Mouse (Mus musculus) limb, embryonic 12.5 days (tissue): ENCODE data around the gene Sla2. TPM values are rescaled to one million over a fixed set of nuclear protein-coding genes. Genes with fewer than 3 reads are reported as not detected.

Experiments
- ATAC-seq: fragments of 200-750 bp; cut with Nextera tagmentation; 2 replicates; pipeline ENCODE4 v1.8.0; 2017; ENCODE audit warnings: low read depth, moderate TSS enrichment; ENCODE audit not compliant: insufficient number of reproducible peaks, insufficient read depth, low FRiP score, low TSS enrichment
- H3K27ac ChIP-seq: fragments of 300-500 bp; sonication (generic); 2 replicates; pipeline ENCODE4 v1.5.1; 2016; ENCODE audit warnings: mild to moderate bottlenecking, moderate library complexity
- H3K27me3 ChIP-seq: fragments of 300-500 bp; sonication (generic); 2 replicates; pipeline ENCODE4 v1.6.1; 2016; ENCODE audit warnings: mild to moderate bottlenecking, moderate library complexity
- H3K36me3 ChIP-seq: fragments of 300-500 bp; sonication (generic); 2 replicates; pipeline ENCODE4 v1.6.1; 2016; ENCODE audit warnings: mild to moderate bottlenecking, moderate library complexity
- H3K4me1 ChIP-seq: fragments of 300-500 bp; sonication (generic); replicated peaks from 2 replicates; pipeline ENCODE4 v1.6.1; 2016
- H3K4me2 ChIP-seq: fragments of 300-500 bp; sonication (generic); 2 replicates; pipeline ENCODE4 v1.6.1; 2016; ENCODE audit warnings: mild to moderate bottlenecking, moderate library complexity
- H3K4me3 ChIP-seq: fragments of 300-500 bp; sonication (generic); replicated peaks from 2 replicates; pipeline ENCODE4 v1.5.1; 2016; ENCODE audit warnings: mild to moderate bottlenecking
- H3K9ac ChIP-seq: fragments of 300-500 bp; sonication (generic); replicated peaks from 2 replicates; pipeline ENCODE4 v1.6.1; 2016; ENCODE audit warnings: mild to moderate bottlenecking, moderate library complexity
- H3K9me3 ChIP-seq: fragments of 300-500 bp; sonication (generic); 2 replicates; pipeline ENCODE4 v1.6.1; 2016; ENCODE audit warnings: mild to moderate bottlenecking, moderate library complexity
- WGBS: fragments of 180-500 bp; shearing (Covaris S2); methylation state at CpG from one replicate; pipeline ENCODE4 v1.1.7; 2016; 5-methylcytosine and 5-hydroxymethylcytosine counted together
- polyA plus RNA-seq: library from polyadenylated mRNA; unstranded; fragments of >200 nt; fragmentation: Nextera tagmentation; extraction: Ambion mirVana; gene quantifications from 2 replicates; pipeline ENCODE4 v1.2.1, GENCODE M21; 2016

Gene Sla2
- polyA plus RNA-seq, 1 experiment from 2014 or later, result 0.76 TPM

DNA sequence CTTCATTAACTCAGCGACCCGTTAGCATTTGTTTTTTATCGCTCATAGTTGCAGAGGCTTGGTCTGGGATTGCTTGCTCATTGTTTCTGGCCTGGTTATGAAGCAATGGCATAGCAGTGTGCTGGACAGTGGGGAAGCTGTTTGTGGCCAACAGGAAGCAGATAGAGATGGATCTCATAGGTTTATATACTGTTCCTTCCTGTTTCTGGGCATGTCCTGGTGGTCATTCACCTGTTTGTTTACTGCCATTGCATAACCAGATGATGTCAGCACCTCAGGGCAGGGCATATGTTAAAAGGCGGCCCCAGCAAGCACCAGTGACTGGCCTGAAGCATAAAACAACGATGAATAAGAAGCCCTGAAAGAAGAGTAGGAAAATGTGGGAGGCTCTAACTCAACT, 36.5 kb downstream of the Sla2 start:
- peaks cover 89% of the 10 kb centered on the region for H3K36me3 ChIP-seq
- H3K9me3 ChIP-seq, result no peaks in the 10 kb centered on the region
- no peak overlapping the region for H3K4me2 ChIP-seq
- peaks cover 19% of the 10 kb centered on the region for H3K4me1 ChIP-seq
- H3K27ac ChIP-seq, result no peak overlapping the region
- no peak overlapping the region for H3K9ac ChIP-seq
- ATAC-seq, result no peak
- 92% methylated on average over 5 of the region's 5 CpGs for WGBS
- H3K27me3 ChIP-seq, result no peaks in the 10 kb centered on the region
- no peak overlapping the region for H3K4me3 ChIP-seq

DNA sequence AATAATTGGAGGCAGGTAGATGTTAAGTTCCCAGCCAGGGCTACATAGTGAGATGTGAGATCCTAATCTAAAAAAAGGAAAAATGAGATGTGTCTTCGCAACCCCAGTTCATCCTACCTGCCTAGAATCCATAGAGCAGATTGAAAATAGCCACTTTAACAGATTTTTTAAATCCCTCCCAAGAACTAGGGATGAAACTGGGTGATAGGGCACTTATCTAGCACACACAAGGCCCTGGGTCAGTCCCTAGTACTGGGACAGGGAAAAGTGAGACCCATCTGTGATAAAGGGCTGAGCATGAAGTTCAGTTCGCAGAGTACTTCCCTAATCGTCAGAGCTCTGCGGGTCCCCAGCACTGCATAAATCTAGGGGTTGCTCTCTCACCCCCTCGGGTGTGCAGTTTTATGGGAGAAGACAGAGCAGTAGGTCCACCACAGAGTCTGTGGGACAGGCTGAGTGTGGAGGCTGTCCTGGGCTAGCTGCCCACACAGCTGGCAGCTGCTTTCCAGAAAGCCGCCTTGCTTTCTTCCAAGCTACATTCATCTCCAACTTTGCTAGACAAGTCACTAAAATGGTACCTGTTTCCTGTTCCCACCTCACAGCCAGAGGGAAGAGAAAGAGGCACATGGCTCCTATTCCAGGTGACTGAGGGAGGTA, 38.3 kb downstream of the Sla2 start:
- Histone ChIP-seq H3K9me3 (no peaks in the 10 kb centered on the region), H3K4me2 (no peak overlapping the region), H3K4me3 (no peak overlapping the region), H3K36me3 (peaks cover 91% of the 10 kb centered on the region), H3K27me3 (no peaks in the 10 kb centered on the region), H3K4me1 (peaks cover 38% of the 10 kb centered on the region), H3K27ac (no peak overlapping the region), H3K9ac (no peak overlapping the region)
- 88% methylated on average over 6 of the region's 6 CpGs for WGBS
- ATAC-seq, result no peak

DNA sequence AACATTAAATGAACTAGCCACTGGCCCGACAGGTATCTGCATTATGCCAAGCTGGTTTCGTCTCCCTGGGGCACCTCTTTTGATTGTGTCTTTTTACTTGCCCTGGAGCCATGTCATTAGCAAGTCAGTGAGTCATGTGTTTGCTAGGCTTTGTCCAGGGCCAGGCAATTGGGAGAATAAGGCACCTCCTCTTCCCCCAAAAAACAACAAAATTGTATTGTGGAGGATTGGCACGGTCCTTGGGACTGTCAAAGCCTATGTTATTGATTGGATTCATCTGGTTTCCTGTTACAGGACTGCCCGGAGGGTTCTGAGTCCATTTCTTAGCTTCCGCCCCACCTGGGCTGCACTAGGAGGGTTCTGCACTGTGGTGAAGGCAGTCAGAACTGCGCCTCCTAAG, 39.3 kb downstream of the Sla2 start:
- no peak overlapping the region for H3K27ac ChIP-seq
- no peak for ATAC-seq
- H3K9me3 ChIP-seq, result no peaks in the 10 kb centered on the region
- no peaks in the 10 kb centered on the region for H3K27me3 ChIP-seq
- peaks cover 48% of the 10 kb centered on the region for H3K4me1 ChIP-seq
- no peak overlapping the region for H3K4me3 ChIP-seq
- 63% methylated on average over 6 of the region's 6 CpGs for WGBS
- peaks cover 85% of the 10 kb centered on the region for H3K36me3 ChIP-seq
- H3K9ac ChIP-seq, result no peak overlapping the region
- H3K4me2 ChIP-seq, result no peak overlapping the region

DNA sequence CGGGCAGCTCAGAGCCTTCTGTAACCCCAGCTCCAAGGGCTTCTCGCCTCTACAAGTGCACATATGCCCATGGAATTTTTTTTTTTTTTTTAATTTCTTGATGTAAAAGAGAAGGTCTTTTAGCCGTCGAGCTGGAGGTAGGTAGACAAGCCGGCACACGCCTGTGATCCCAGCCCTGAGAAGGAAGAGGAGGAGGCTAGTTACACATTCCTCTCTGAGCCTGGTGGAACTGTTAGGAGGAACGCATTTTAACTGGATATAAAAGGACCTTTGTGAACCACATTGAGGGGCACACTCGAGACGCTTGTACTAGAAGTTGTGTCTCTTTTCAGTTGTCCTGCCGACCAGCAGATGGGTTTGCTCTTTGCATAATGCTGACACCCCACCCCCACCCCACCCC, 42.3 kb downstream of the Sla2 start:
- WGBS, result 56% methylated on average over 10 of the region's 10 CpGs
- H3K9me3 ChIP-seq, result no peaks in the 10 kb centered on the region
- H3K36me3 ChIP-seq, result peaks cover 58% of the 10 kb centered on the region
- ATAC-seq, result no peak
- H3K27me3 ChIP-seq, result no peaks in the 10 kb centered on the region
- no peak overlapping the region for H3K4me3 ChIP-seq
- H3K4me1 ChIP-seq, result peaks cover 60% of the 10 kb centered on the region
- H3K4me2 ChIP-seq, result peak overlapping the region; percentile 21
- peak overlapping the region; percentile 31; the same call in 1 of the 2 replicates for H3K9ac ChIP-seq
- peak overlapping the region; percentile 68 for H3K27ac ChIP-seq

DNA sequence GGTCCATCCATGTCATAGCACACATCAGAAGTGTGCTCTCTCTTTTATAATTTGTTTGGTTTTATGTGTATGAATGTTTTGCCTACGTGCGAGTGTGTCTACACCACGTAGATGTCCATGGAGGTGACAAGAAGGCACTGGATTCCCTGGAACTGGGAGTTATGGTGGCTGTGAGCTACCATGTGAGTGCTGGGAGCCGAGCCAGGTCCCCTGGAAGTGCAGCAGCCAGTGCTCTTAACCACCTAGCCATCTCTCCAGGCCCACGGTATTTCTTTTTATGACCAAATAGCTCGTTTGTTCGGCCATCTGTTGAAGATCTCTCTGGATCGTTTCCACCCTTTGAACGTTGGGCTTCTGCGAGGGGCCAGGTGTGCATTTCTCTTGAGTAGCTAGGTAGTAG, 43.7 kb downstream of the Sla2 start:
- H3K36me3 ChIP-seq, result peaks cover 44% of the 10 kb centered on the region
- H3K27me3 ChIP-seq, result no peaks in the 10 kb centered on the region
- 43% methylated on average over 10 of the region's 10 CpGs for WGBS
- H3K9me3 ChIP-seq, result no peaks in the 10 kb centered on the region
- ATAC-seq, result no peak
- H3K4me1 ChIP-seq, result peaks cover 69% of the 10 kb centered on the region
- no peak overlapping the region for H3K4me3 ChIP-seq
- H3K9ac ChIP-seq, result no peak overlapping the region
- peak overlapping the region; percentile 92 for H3K4me2 ChIP-seq
- H3K27ac ChIP-seq, result peak overlapping the region; percentile 68; the same call in 1 of the 2 replicates

DNA sequence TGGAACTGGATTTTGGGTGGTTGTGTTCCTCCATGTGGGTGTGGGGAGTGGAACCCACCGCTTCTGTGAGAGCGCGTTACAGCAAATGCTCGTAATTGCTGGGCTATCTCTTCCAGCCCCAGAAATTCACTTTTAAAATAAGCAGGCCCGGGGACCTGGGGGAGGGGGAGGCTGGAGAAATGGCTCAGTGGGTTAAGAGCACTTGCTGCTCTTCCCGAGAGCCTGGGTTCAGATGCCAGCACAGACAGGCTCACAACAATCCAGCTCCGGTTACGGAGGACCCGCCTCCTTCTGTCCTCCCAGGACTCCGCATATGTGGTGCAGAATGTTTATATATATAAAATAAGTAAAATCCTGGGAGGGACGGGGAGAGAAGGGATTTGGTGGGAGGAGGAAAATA, 44.3 kb downstream of the Sla2 start:
- Histone ChIP-seq H3K4me1 (peaks cover 68% of the 10 kb centered on the region), H3K4me2 (peak overlapping the region; percentile 92), H3K27me3 (no peaks in the 10 kb centered on the region), H3K4me3 (peak overlapping the region; percentile 88), H3K36me3 (peaks cover 38% of the 10 kb centered on the region), H3K27ac (peak overlapping the region; percentile 97), H3K9ac (peak overlapping the region; percentile 95), H3K9me3 (no peaks in the 10 kb centered on the region)
- 7% methylated on average over 11 of the region's 11 CpGs for WGBS
- ATAC-seq, result no peak

DNA sequence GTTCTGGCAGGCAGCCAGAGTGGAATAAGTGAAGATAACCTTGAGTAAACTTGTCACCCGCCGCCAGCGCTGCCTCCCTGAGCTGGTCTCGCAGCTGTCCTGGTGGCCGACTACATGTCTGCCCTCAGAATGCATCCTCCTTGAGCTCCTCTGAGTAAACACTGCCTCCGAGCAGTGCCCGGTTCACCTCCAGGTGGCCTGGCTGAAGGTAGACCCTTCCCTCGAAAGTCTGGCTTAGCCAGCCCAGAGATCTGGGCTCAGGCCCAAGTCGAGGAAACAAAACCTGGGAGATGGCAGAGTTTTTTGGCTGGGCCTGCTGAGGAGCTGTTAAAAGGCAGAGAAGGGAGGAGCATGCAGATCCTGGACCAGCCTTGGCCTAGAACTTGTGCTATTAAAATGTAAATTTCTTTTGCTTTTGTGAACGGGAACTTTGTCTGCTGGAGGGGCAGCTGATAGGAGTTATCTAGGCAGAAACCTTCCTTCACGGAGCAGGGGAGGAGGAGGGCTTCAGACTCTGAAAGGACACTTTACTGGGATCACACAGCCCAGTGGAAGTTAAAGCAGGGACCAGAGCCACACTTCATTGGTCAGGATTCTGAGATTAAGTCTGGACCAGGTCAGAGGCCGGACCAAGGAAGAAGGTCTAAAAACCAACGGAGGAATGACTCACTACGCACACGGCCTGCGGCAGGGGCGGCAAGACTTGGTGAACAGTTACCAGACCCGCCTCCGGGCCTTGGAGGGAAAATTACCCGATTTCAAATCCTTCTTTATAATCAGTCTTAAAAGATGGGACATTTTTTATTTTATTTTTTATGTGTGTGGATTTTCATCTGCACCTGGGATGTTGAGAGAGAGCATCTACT, 44.9 kb downstream of the Sla2 start:
- H3K36me3 ChIP-seq, result peaks cover 36% of the 10 kb centered on the region
- WGBS, result 2% methylated on average over 20 of the region's 20 CpGs

DNA sequence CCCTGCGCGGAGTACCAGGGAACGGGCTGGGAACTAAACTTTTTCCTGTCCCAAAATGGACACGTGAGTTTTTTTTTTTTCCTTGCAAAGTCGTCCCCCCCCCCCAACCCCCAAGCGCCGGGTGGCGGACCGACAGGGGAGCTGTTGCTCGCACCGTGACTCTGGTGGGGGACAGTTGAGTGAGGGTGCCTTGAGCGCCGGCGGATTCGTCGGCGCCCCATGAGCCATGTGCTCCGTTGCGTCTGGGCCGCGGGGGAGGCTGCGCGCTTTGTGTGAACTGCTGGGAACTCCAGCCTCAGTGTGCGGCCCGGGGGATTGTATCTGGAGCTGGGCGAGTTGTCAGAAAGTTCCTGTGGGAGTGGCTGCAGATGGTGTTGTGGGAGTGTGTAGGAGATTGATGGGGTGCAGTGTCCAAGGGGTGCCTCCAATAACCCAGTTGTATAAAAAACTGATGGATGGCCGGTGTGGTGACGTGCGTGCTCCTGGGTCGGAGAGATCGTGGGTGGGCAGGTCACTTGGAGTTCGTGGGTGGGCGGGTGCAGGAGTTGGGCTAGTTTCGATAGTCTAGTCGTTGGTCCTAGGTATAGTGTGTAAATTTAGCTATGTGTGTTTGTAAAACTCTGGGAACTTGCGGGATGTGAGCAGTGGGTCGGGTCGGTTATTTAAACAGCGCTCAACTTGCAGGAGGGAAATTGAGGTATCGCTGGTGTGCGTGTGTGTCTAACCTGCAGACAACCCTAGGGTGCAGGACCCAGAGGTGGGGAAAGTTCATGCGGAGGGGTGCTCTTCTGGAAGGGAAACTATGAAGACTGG, 45.8 kb downstream of the Sla2 start:
- peak; percentile 13; the same call in 1 of the 2 replicates for ATAC-seq

More for the DNA sequence above, 44.9 kb downstream of the Sla2 start:
- no peak for ATAC-seq
- Histone ChIP-seq H3K27ac (peak overlapping the region; percentile 97), H3K4me2 (peak overlapping the region; percentile 92), H3K27me3 (no peaks in the 10 kb centered on the region), H3K9ac (peak overlapping the region; percentile 95), H3K9me3 (no peaks in the 10 kb centered on the region), H3K4me3 (peak overlapping the region; percentile 88), H3K4me1 (peaks cover 62% of the 10 kb centered on the region)

DNA sequence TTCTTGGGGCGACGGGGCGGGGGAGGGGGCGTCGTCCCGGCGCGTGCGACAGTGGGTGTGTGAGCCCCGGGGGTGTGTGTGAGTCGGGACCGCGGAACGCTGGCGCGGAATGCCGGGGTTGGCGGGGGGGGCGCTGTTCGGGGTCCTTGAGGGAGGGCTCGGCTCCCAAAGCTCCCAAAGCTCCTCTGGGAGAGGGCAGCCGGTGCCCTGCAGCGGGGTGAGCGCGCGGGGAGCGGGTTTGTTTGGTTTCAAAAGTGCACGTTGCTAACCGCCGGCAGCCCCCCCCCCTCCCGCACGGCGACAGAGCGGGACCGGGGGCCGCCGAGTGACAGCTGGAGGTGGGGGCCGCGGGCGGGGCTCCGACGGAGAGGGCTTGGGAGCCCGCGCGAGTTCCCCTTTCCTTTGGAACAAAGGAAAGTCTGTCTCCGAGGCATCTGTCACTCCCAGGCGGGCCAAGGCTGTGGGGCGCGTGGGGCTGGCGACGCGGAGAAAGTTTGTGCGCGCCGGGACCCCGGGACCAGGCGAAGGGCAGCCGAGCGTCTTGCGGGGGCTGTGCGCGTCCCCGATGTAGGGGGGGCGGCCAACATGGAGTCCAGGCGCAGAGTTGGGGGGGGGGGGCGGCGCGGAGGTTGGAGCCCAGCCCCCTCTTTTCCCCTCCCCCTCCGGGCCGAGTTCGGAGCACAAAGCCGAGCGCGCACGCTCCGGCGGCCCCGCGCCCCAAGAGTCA, 46.5 kb downstream of the Sla2 start:
- H3K9me3 ChIP-seq, result no peaks in the 10 kb centered on the region
- H3K4me3 ChIP-seq, result peak overlapping the region; percentile 88
- no peaks in the 10 kb centered on the region for H3K27me3 ChIP-seq
- H3K4me1 ChIP-seq, result peaks cover 54% of the 10 kb centered on the region
- peak overlapping the region; percentile 97 for H3K27ac ChIP-seq
- H3K36me3 ChIP-seq, result peaks cover 36% of the 10 kb centered on the region
- peak overlapping the region; percentile 95 for H3K9ac ChIP-seq
- WGBS, result under 1% methylated on average over 70 of the region's 79 CpGs
- ATAC-seq, result peak; percentile 19
- H3K4me2 ChIP-seq, result peak overlapping the region; percentile 92

More for the DNA sequence above, 45.8 kb downstream of the Sla2 start:
- peaks cover 59% of the 10 kb centered on the region for H3K4me1 ChIP-seq
- no peaks in the 10 kb centered on the region for H3K9me3 ChIP-seq
- no peaks in the 10 kb centered on the region for H3K27me3 ChIP-seq
- peak overlapping the region; percentile 92 for H3K4me2 ChIP-seq
- H3K4me3 ChIP-seq, result peak overlapping the region; percentile 88
- peak overlapping the region; percentile 95 for H3K9ac ChIP-seq
- peaks cover 36% of the 10 kb centered on the region for H3K36me3 ChIP-seq
- H3K27ac ChIP-seq, result peak overlapping the region; percentile 97
- under 1% methylated on average over 42 of the region's 42 CpGs for WGBS

DNA sequence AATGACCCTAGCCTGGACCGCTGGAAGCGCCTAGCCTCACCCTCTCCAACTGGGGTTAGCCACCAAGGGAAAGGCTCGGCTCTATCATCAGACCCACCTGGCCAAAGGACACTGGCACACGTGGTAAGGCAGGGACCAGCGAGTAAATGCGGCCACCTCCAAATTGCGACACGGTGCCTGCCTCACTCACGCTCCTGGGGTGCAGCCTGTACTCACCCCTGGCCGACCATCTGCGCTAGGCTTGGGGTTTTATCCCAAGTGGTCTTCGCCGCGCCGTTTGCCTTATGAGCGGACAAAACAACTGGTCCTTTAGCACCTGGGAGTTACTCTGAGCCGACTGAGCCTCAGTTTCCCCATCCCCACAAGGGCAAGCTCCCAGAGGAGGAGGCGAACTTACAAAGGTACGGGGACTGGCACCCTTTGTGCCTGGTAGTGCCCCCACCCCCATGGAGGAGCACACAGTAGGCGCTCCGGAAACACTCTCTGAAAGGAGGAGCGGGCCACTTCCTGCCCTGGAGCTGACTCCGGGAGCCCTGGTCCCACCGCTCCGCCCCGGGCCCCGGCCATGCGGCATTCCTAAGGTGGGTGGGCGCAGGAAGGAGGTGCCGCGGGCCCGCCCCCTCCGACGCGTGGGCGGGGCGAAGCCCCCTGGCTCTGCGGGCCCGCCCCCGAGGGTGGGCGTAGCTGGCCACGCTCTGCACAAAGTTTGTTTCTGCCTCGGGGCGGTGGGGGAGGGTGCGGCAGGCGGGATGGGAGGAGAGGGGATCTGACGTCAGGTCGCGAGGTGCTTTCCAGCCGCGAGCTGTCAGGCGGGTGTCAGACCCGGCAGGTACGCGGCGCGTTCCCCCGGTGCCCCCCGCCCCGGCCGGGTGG, 47.4 kb downstream of the Sla2 start, which contains the start of gene Tgif2:
Gene Tgif2, plus strand, starts transcription at position 689 of the 873 bp plus-strand sequence.
- Histone ChIP-seq H3K9ac (peak within 1 kb of the TSS; percentile 95), H3K27ac (peak within 1 kb of the TSS; percentile 97), H3K4me2 (peak within 1 kb of the TSS; percentile 92), H3K36me3 (peaks cover 36% of the 10 kb centered on the region), H3K9me3 (no peaks in the 10 kb centered on the region), H3K4me3 (peak within 1 kb of the TSS; percentile 88), H3K27me3 (no peaks in the 10 kb centered on the region), H3K4me1 (peaks cover 45% of the 10 kb centered on the region)
- WGBS, result under 1% methylated on average over 60 of the region's 61 CpGs
- ATAC-seq, result peak; percentile 87
